Mouse (Mus musculus): ENCODE data around the gene Brat1.
"Not testable (repeated sequence)": the region's sequence is repeated elsewhere in the genome, so short reads cannot be mapped to it uniquely, and the experiment has no call there.

Brat1 gene

DNA sequence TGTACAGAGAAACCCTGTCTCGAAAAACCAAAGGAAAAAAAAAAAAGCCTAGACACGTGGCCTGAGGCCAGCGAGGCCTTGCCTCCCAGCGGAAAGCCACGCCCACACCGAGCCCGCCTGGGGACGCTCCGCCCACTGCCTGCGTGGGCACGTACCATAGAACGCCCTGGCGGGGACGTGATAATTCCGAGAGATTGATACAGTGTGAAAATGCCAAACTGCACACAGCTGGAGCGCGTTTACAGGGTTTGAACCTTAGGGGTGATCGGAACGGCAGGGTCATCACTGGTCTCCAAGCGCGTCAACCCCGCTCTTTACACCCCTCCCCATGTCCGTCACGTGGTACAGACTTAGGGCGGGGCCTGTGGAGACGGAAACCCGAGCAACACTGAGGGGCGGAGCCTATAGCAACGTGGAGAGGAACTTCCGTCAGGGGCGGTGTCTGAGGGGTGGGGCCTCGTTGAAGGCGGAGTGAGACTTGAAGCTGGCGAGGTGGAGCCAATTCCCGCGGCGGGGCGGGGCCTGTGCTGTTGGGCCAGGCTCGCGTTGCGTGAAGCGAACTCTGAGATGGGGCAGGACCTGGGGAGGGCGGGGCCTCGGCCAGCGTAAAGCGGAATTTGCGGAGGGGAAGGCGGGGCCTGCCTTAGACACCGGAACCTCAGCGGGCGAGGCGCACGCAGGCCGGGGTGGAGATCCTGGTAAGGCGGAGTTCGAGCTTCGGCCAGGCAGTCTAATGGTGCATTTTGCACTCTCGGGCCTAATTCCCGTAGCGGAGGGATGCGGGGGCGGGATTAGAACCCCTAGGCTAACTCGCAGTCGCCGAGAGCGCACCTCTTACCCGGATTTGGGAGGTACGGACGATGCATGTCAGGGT is at the start of gene Brat1:
Brat1 (plus strand) TSS at position 634 of the 874 bp plus-strand sequence.
- peak; percentile 100 for DNase-seq

DNA sequence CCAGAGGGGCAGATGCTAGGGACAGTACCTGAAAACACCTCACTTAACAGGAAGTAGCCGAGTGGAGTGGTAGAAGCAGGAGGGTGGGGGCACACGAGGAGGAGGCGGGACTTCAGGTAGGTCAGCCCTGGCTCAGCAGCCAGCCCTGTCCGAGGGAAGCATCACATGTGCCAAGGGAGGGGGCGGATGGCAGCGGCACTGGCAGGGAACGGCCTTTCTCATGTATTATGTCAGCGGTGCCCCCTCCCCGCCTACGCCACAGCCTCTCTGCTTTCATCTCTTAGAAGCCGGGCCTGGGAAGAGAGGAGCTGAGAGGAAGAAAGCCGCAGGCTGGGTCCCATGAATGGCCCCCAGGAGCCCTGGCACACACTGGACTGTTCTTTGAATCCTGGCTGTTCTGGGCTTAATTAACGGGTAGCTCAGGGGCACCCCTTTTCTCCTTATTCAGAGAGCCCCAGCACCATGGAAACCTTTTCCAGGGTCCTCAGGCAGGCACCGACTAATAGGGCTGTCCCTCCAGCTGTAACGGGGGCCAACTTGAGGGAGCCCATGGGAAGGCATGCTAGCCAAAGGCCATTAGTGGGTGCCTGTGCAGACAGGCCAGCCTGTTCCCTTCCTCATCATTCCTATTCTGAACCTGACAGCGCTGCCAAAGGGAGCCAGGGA is 45.1 kb upstream of the Brat1 start:
- DNase-seq, result no peak

DNA sequence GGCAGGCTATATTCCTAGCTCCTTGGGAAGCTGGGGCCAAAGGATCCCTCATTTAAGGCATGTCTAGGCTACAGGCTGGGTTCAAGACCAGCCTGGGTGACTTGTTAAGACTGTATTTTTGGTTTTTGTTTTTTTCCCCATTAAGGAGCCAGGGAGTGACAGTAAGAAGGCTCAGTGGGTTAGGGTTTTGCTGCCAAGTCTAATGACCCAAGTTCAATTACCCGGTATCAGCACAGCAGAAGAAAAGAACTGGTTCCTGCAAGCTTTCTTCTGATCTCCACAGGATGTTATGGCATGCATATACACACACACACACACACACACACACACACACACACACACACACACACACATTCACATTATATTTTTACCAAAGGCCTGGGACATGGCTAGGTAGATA is 44.4 kb upstream of the Brat1 start:
- DNase-seq, result no peak

DNA sequence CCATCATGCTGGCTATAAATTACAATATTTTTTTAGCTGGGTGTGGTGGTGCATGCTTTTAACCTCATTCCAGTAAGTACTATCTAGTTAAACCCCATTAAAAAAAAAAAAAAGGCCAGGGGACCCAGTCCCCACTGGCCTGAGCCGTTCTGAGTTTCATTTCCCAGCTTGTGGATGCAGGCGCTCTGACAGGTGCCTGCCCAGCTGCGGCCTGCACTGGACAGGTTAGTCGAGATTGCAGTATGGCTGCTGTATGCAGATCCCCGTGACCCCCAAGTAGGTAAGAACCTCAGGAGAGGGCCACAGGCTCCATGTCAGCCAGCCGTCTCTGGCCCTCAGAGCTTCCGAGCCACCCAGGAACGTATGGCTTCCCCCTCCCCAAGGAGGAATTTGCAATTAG is 43.4 kb upstream of the Brat1 start:
- no peak for DNase-seq

DNA sequence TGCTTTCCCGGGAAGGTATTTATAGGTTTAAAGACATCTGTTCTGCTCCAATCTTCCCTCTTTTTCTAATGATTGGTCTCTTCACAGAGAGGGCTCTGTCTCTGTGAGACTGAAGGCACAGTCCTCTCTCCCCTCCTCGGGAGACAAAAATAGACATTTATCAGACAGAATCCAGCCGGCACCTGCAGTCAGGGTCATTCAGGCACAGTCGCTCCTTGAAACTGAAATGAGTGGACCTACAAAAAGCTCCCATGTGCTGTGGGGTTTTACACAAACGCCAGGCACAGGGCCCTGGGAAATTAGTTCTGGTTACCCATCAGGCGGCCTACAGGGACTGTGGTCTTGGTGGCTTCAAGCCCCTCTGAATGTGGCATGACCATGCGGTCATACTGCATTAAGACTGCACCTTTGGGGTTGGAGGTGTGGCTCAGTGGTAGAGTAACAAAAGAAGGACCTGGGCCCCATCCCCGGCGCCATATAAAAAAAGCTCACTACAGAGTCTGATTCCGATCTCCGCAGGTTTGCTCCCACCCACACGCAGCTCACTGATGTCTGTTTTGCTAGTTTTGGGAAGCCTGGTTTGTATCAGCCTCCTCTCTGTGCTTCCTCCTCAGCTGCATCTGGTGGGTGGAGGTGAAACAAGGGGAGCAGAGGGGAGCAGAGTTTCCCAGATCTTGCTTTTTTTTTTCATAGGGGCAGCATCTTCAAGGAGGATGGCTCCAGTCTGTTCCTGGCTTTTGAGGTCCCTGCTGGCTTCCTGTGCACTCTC is 42.8 kb upstream of the Brat1 start:
- DNase-seq, result no peak

DNA sequence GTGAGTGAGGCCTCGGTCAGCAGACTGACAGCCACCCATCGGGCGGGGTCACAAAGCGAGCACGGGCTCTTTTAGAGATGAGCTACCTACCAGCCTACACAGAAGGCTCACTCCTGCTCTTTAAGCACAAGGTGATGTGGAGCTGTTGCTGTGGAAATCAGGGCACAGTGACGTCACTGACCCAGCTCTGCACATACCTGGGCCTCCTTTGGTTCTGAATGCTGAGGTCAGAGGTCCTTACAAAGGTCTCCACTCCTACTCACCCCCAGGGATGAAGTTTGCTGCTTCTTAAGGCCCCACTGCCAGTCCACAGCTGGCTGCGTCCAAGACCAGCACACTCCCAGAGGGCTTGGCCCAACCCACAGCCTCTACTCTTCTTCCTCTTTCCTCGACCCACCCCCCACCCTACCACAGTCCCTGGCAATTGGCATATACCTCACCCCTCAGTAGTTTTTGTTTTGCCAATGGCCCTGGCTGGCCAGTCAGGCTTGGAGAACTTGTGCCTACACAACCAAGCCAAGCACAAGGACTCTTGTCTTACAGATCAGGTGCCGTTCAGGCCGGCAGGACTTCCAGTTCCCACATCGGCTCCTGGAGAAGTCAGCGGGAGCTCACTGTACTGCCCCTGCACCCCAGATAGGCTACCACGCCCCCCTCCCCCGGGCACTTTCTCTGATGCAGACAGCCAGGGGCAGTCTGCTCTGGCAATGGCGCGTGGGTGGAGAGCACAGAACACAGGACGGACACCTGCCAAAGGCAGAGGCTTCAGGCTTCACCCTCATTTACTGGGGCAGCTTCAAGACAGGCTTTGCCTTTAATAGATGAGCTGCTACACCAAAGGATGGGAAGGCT is 41.8 kb upstream of the Brat1 start:
- DNase-seq, result no peak

DNA sequence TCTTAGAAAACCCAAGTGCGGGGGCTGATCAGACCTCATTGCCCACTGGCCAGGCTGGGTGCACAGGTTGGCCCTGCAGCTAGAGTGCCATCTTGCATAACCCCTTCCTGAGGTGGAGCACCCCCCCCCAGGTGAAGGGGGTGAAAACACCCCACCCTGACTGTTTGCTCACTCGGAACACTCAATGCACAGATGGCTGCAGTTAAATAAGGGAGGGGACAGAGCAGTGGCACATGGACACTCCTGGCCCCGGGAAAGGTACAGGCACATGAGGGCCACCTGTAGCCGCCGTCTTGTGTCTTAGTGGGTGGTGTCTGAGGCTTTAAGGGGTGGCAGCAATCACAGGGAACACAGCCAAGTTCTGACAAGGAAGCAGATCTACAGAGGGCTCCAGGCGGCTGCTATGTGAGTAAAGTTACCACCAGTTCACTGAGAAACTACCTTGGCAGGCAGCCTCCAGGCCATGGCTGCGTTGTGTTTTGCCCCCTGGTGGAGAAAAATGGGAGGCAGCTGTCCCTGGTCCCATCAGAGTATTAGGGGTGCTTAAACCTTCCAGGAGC is 41.1 kb upstream of the Brat1 start:
- peak; percentile 74 for DNase-seq

DNA sequence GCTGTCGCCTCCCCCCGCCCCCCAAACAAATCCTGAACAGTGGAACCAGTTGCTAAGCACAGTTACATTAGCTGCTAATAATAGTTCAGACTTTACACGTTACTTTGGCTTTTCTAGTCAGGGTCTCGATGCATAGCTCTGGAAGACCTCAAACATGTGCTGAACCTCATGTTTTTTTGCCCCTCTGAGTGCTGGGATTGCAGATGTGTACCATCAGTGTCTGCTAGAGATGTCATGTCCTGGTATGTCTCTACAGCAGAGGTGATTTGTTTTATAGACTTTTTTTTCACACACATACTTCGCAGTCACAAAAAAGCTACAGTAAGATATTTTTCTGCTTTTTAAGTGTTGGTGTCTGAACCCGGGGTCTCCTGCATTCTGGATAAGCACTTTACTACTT is 32.7 kb upstream of the Brat1 start:
- DNase-seq, result no peak

DNA sequence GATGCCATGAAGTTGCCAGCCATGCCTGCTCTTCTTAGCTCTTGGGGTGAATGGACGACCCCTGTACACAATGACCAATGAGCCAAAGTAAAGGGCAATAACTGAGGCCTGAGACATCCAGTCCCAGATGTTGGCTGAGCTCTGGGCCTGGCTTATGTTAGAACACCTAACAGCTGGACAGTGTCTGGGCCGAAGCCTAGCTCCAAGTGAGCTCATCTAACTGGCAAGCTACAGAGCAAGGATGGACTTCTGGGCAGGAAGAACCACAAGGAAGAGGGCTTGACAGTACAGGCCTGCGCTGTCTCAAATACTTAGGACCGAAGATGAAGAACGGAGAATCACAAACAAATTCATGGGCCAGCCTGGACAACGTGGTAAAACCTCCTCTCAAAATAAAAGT is 32.2 kb upstream of the Brat1 start:
- DNase-seq, result not testable (repeated sequence)

DNA sequence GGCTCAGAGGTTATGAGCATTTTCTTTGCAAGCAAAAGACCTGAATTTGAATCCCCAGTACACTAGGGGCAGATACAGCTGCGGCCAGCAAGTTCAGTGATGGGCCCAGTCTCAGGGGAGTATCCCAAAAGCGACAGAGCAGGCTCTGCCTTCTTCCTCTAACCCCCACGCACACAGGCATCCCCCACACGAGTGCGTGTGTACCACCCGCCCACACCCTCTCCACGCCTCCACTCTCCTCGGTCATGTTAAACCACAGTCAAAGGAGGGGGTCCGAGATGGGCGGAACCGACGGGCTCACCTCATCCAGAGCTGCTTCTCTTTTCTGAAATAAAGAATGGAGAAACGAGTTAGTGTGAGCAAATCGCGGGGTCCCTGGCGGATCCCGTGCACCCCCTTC is 30.8 kb upstream of the Brat1 start:
- no peak for DNase-seq

DNA sequence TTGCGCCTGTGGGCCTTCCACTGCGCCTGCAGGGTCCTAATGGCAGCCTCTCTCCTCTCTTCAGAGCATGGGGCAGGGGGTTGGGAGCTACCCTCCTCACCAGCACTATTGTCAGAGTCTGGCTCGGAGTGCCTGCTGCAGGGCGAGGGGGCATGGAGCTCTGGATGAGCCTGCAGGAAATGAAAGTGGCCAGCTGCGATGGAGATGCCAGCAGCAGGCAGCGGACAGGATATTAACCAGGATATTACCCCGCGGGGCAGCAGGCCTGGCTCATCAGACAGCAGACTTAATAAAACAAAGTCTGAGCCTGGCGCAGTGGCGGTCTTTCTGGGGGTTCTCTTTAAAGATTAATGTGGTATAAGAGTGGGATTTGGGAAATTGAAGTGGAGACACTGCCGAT is 29.7 kb upstream of the Brat1 start:
- no peak for DNase-seq

DNA sequence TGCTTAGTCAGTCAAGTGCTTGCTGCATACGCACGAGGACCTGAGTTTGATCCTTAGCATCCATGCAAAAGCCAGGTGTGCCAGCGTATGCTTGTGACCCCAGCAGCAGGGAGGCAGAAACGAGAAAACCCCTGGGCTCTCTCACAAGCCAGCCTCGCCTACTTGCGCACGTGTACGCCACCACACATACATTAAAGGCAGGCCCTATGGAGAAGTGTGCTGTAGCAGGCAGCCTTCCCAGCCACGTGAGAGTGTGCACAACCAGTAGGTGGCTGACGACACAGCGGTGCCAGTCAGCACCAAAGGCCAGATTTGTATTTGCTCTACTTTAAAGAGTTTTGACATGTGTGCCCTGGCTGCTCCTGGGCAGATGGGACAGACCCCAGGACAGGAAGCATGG is 29.2 kb upstream of the Brat1 start:
- DNase-seq, result no peak

DNA sequence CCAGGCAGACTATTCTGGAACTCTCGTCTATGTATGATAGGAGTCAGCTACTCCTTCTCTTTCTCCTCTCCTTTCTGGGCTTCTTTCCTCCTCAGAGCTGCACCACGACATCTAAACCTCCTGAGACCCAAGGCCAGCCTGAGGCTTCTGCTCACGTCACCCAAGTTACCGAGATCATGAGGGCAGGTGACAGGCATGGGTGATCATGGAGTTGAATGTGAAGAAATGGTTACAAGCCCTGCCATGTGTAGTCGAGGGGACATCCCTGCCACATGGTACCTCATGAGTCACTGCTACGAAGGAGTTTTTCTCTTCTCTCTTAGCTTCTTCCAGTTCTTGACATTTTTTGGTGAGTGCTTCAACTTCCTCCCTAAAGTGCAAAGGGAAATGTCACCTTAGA is 27.7 kb upstream of the Brat1 start:
- no peak for DNase-seq

DNA sequence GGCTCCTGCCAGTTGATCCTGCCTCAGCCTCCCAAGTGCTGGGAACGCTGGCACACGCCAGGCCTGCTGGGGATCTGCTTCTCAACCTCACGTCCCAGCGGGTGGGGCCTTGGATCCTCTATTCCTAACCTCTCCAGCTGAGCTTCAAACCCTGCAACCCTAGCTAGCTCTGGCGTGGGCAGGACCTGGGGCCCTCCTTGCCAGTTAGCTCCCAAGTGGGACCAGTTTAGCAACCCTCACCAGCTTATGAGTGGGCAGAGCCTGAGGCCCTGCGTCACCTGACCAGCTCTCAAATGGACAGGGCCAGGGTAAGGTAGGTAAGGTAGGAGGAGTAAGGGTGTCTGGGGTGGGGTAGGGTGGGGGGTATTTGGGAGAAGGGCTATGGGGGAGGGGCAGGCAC is 24.8 kb upstream of the Brat1 start:
- no peak for DNase-seq

DNA sequence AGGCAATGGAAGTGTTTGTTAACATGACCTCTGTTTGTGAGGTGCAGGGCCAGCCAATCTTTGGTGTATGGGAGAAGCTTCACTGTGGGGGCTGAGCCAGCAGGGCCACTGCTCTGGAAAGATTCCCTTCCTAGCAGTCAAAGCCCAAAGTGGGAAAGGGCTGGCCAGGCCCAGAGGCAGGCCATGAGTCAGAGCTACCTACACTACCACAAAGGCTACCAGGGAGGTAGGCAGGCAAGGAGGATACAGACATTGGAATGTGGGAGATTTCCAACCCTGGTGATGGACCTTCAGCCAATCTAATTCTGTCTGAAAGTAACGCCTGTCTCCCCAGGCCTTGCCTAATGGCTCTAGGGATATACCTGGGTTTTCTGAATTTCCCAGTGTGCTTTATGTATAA is 23.9 kb upstream of the Brat1 start:
- no peak for DNase-seq

DNA sequence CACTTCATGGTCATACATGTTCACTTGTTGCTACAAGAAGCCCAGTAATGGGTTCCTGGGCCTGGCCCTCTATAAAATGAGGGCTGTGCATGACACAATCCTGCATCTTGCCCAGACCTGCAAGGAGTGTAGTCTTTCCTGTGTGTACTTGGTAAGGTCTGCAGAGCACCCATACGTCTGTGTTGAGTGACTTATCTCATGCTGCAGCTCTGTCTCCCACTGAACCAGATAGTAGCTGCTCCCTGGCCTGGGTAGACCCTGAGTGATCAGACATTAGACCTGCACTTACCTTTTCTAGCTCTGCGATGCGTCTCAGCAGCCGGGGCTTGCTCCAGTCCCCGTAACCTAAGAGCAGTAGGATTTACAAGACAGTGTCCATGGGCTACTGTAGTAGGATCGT is 22.7 kb upstream of the Brat1 start:
- DNase-seq, result no peak

DNA sequence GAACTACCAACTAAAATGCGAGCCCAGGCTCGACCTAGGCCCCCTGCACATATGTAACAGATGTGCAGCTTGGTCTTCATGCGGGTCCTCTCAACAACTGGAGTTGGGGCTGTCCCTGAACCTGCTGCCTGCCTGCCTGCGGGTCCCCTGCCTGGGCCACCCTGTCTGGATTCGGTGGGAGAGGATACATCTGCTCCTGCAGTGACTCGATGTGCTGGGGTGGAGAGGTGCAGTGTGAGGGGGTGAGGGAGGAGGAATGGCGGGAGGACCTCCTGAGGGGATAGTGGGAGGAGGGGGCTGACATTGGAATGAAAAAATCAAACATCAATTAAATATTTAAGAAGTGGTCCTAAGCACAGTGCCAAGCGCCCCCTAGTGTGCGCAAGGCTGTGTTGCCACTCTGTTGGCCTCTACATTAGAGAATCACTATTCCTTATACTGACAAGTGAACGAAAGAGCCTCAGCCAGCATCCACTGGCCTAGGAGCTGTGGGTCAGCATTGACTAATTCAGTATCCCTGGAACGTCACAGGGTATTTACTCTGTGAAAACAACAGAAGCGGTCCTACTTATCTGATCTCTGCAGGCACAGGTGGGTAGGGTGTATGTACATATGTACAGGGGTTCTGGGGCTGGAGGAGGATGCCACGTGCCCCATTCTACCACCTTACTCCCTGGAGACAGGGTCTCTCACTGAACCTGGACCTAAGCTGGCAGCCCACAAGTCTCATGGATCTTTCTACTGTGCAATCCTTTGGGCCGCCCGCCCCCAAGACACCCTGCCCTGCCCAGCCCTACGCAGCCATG is 20.3 kb upstream of the Brat1 start:
- peak; percentile 52 for DNase-seq

DNA sequence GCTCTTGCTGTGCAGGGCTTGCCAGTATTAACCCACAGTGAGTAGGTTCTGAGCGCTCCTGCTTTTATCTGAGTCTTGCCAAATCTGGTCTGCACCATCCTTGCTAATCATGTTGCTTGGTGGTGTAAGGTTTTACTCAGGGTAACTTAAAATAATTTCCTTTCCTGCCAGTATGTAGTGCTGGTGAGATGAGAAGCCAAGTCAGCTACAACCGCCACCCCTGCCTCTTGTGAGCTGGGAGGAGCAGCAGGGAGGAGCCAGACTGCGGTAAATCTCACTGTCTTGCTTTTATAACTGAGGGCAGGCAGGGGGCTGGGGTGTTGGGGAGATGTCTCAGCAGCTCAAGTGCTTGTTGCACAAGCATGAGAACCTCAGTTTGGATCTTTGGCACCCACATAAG is 16.4 kb upstream of the Brat1 start:
- peak; percentile 9 for DNase-seq

DNA sequence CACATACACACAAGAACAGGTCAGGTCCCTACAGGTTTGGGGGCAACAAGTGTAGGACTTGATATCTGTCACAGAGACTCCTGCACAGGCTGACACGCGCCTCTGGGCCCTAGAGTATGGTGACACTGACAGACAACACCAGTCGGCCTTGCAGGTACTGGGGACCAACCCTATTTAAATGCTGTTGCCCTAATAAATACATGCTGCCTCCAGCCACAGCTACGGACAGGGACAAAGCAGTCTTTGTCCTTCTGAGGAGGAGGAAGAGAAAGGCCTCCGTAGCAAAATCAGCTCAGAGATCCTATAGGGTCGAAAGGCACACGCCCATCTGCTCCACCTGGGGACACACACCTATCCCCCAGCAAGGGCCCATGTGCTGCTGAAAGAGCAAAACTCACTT is 8.8 kb upstream of the Brat1 start:
- DNase-seq, result no peak

DNA sequence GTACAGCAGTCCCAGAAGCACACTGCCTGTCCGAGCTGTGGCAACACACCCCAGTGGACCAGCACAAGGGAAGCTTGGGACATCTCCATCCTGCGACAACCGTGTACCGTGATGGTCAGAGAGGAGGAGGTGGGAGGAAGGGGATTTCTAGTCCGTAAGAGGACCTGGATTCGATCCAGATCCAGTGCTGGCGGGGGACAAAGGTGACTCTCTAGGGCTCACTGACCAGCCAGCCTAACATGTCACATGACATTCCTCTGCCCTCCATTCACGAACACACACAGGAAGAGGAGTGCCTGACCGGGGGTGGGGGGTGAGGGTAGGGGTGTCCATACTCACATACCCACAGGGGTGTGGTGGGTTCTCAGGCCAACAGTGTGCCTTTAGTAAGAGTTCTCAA is 5.0 kb upstream of the Brat1 start:
- DNase-seq, result peak; percentile 69

DNA sequence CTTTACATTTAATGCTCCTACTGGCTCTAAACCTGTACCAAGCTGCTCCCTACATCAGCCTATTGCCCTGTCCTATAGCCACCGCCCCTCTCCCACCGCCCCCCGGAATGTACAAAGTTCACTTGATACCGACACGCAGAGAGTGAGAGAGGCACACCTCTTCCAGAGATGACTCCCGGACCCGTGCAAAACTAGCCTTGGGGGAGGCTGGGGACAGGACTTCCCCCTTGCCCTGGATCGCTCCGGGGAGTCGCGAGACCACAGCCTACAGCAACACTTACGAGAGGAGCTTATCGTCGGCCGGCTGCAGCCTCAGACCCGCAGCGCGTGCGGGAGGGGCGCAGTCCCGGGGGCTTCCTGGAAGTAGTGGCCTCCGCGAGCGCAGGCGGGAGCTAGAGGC is 3.1 kb upstream of the Brat1 start:
- peak; percentile 48 for DNase-seq

DNA sequence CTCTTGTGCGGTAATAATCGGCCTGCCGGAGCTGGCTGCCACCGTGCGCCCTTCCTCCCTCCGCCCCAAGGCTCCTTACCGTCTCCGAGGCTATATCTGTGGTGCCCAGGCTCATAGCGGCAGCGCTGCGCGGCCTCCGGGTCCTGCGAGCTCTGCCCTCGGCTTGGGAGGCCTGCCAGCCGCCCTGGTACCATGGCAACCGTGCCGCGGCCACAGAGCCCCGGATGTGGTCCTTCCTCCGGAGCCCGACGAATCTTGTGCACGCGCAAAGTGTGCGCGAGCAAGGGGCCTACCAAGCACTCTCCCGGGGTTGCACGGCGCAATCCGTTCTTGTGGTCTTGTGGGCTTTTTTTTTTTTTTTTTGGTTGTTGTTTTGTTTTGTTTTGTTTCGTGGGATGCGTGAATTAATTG is 2.7 kb upstream of the Brat1 start, which contains the start of gene Iqce:
Iqce (minus strand) TSS at position 276 of the 411 bp plus-strand sequence.
- peak; percentile 96 for DNase-seq
